Mouse (Mus musculus) limb, embryonic 13.5 days (tissue): ENCODE measurements around the gene Gm10959. TPM values are rescaled to one million over a fixed set of nuclear protein-coding genes. Genes with fewer than 3 reads are reported as not detected.
A peak's percentile ranks its signal among the peaks of the same experiment; 100 is the strongest.

Source experiments
- ATAC-seq: fragments of 200-750 bp; cut with Nextera tagmentation; 2 replicates; pipeline ENCODE4 v1.8.0; 2017; ENCODE audit warnings: low read depth, moderate number of reproducible peaks, moderate TSS enrichment; ENCODE audit not compliant: low FRiP score
- H3K27ac ChIP-seq: fragments of 300-500 bp; sonication (generic); 2 replicates; pipeline ENCODE4 v1.5.1; 2015; ENCODE audit warnings: inconsistent platforms, mild to moderate bottlenecking, moderate library complexity
- H3K27me3 ChIP-seq: fragments of 300-500 bp; sonication (generic); 2 replicates; pipeline ENCODE4 v1.6.1; 2015; ENCODE audit warnings: mild to moderate bottlenecking, inconsistent platforms
- H3K36me3 ChIP-seq: fragments of 300-500 bp; sonication (generic); 2 replicates; pipeline ENCODE4 v1.6.1; 2015; ENCODE audit warnings: inconsistent platforms, mild to moderate bottlenecking, moderate library complexity
- H3K4me1 ChIP-seq: fragments of 300-500 bp; sonication (generic); 2 replicates; pipeline ENCODE4 v1.6.1; 2015; ENCODE audit warnings: inconsistent platforms
- H3K4me2 ChIP-seq: fragments of 300-500 bp; sonication (generic); replicated peaks from 2 replicates; pipeline ENCODE4 v1.6.1; 2015; ENCODE audit warnings: inconsistent platforms, mild to moderate bottlenecking, moderate library complexity
- H3K4me3 ChIP-seq: fragments of 300-500 bp; sonication (generic); 2 replicates; pipeline ENCODE4 v1.5.1; 2015; ENCODE audit warnings: moderate library complexity, mild to moderate bottlenecking, inconsistent platforms
- H3K9ac ChIP-seq: fragments of 300-500 bp; sonication (generic); 2 replicates; pipeline ENCODE4 v1.6.1; 2015; ENCODE audit warnings: mild to moderate bottlenecking, inconsistent platforms
- H3K9me3 ChIP-seq: fragments of 300-500 bp; sonication (generic); 2 replicates; pipeline ENCODE4 v1.6.1; 2016; ENCODE audit warnings: inconsistent platforms
- WGBS: fragments of 180-500 bp; shearing (Covaris S2); methylation state at CpG from one replicate; pipeline ENCODE4 v1.1.7; 2015; 5-methylcytosine and 5-hydroxymethylcytosine counted together
- polyA plus RNA-seq: library from polyadenylated mRNA; unstranded; fragments of >200 nt; fragmentation: Nextera tagmentation; extraction: Ambion mirVana; gene quantifications from 2 replicates; pipeline ENCODE4 v1.2.1, GENCODE M21; 2015

Gm10959 gene
- polyA plus RNA-seq, 1 experiment from 2014 or later, result not detected

- H3K27ac ChIP-seq, result no peak overlapping the region
- no peak for ATAC-seq
- H3K36me3 ChIP-seq, result no peaks in the 10 kb centered on the region
- H3K9ac ChIP-seq, result no peak overlapping the region
- no peaks in the 10 kb centered on the region for H3K9me3 ChIP-seq
- no peak overlapping the region for H3K4me3 ChIP-seq
- H3K4me2 ChIP-seq, result no peak overlapping the region
- WGBS, result 63% methylated on average over 8 of the region's 8 CpGs
- no peaks in the 10 kb centered on the region for H3K27me3 ChIP-seq
- peaks cover 4% of the 10 kb centered on the region for H3K4me1 ChIP-seq
These were observed 1.6 kb upstream of the Gm10959 start for GRCm38 (mm10) chr3:122920572-122921435.

- WGBS, result 81% methylated on average over 2 of the region's 2 CpGs
- Histone ChIP-seq H3K36me3 (no peaks in the 10 kb centered on the region), H3K9me3 (no peaks in the 10 kb centered on the region), H3K4me1 (no peaks in the 10 kb centered on the region), H3K4me3 (no peak overlapping the region), H3K4me2 (no peak overlapping the region), H3K27ac (no peak overlapping the region), H3K9ac (no peak overlapping the region), H3K27me3 (no peaks in the 10 kb centered on the region)
- ATAC-seq, result no peak
These were observed 488 bp downstream of the Gm10959 start for GRCm38 (mm10) chr3:122918672-122919071.

- Histone ChIP-seq H3K4me3 (no peak overlapping the region), H3K27ac (no peak overlapping the region), H3K4me1 (no peaks in the 10 kb centered on the region), H3K27me3 (no peaks in the 10 kb centered on the region), H3K4me2 (no peak overlapping the region), H3K9me3 (no peaks in the 10 kb centered on the region), H3K36me3 (no peaks in the 10 kb centered on the region), H3K9ac (no peak overlapping the region)
- no peak for ATAC-seq
- 80% methylated on average over 6 of the region's 6 CpGs for WGBS
These were observed 2.9 kb downstream of the Gm10959 start for GRCm38 (mm10) chr3:122916191-122916680.

GRCm38 (mm10) chr3:122915493-122915892 is 3.7 kb downstream of the Gm10959 start:
- Histone ChIP-seq H3K4me3 (no peak overlapping the region), H3K27me3 (no peaks in the 10 kb centered on the region), H3K27ac (no peak overlapping the region), H3K4me1 (no peaks in the 10 kb centered on the region), H3K9ac (no peak overlapping the region), H3K4me2 (no peak overlapping the region), H3K9me3 (no peaks in the 10 kb centered on the region), H3K36me3 (no peaks in the 10 kb centered on the region)
- WGBS, result 83% methylated on average over 5 of the region's 5 CpGs
- no peak for ATAC-seq

GRCm38 (mm10) chr3:122907841-122908240 is 11.3 kb downstream of the Gm10959 start:
- Histone ChIP-seq H3K9ac (no peak overlapping the region), H3K27me3 (no peaks in the 10 kb centered on the region), H3K4me2 (no peak overlapping the region), H3K4me1 (no peaks in the 10 kb centered on the region), H3K9me3 (no peaks in the 10 kb centered on the region), H3K27ac (no peak overlapping the region), H3K4me3 (no peak overlapping the region), H3K36me3 (no peaks in the 10 kb centered on the region)
- no peak for ATAC-seq
- WGBS, result 88% methylated on average over 2 of the region's 2 CpGs

- 43% methylated on average over 12 of the region's 12 CpGs for WGBS
- H3K27ac ChIP-seq, result no peak overlapping the region
- peak; percentile 48; the same call in 1 of the 2 replicates for ATAC-seq
- no peak overlapping the region for H3K9ac ChIP-seq
- H3K36me3 ChIP-seq, result no peaks in the 10 kb centered on the region
- no peaks in the 10 kb centered on the region for H3K4me1 ChIP-seq
- no peaks in the 10 kb centered on the region for H3K27me3 ChIP-seq
- no peak overlapping the region for H3K4me3 ChIP-seq
- no peaks in the 10 kb centered on the region for H3K9me3 ChIP-seq
- no peak overlapping the region for H3K4me2 ChIP-seq
These were observed 15.3 kb downstream of the Gm10959 start for GRCm38 (mm10) chr3:122903746-122904433.

- H3K27me3 ChIP-seq, result no peaks in the 10 kb centered on the region
- no peak overlapping the region for H3K9ac ChIP-seq
- no peaks in the 10 kb centered on the region for H3K9me3 ChIP-seq
- H3K4me2 ChIP-seq, result no peak overlapping the region
- no peak for ATAC-seq
- no peak overlapping the region for H3K4me3 ChIP-seq
- no peaks in the 10 kb centered on the region for H3K36me3 ChIP-seq
- H3K27ac ChIP-seq, result no peak overlapping the region
- H3K4me1 ChIP-seq, result no peaks in the 10 kb centered on the region
- WGBS, result 58% methylated on average over 6 of the region's 6 CpGs
These were observed 20.9 kb downstream of the Gm10959 start for GRCm38 (mm10) chr3:122898254-122898653.

GRCm38 (mm10) chr3:122895189-122895731 is 23.9 kb downstream of the Gm10959 start:
- Histone ChIP-seq H3K9me3 (no peaks in the 10 kb centered on the region), H3K4me3 (no peak overlapping the region), H3K4me2 (no peak overlapping the region), H3K4me1 (no peaks in the 10 kb centered on the region), H3K36me3 (no peaks in the 10 kb centered on the region), H3K9ac (no peak overlapping the region), H3K27ac (no peak overlapping the region), H3K27me3 (no peaks in the 10 kb centered on the region)
- no peak for ATAC-seq
- WGBS, result 84% methylated on average over 11 of the region's 11 CpGs

- 93% methylated on average over 3 of the region's 3 CpGs for WGBS
- Histone ChIP-seq H3K9ac (no peak within 1 kb of the TSS), H3K27ac (no peak within 1 kb of the TSS), H3K27me3 (no peaks in the 10 kb centered on the region), H3K4me1 (no peaks in the 10 kb centered on the region), H3K4me2 (no peak within 1 kb of the TSS), H3K9me3 (no peaks in the 10 kb centered on the region), H3K36me3 (no peaks in the 10 kb centered on the region), H3K4me3 (no peak within 1 kb of the TSS)
- ATAC-seq, result no peak
These were observed 24.4 kb downstream of the Gm10959 start, which contains the start of gene Fabp2 for GRCm38 (mm10) chr3:122894772-122895171. TSS of gene Fabp2 (plus strand) at chr3:122895072.

GRCm38 (mm10) chr3:122888371-122888819 is 30.8 kb downstream of the Gm10959 start:
- 86% methylated on average over 5 of the region's 5 CpGs for WGBS
- H3K4me1 ChIP-seq, result no peaks in the 10 kb centered on the region
- no peak overlapping the region for H3K27ac ChIP-seq
- H3K27me3 ChIP-seq, result no peaks in the 10 kb centered on the region
- no peak overlapping the region for H3K4me2 ChIP-seq
- H3K36me3 ChIP-seq, result no peaks in the 10 kb centered on the region
- no peak overlapping the region for H3K9ac ChIP-seq
- no peak overlapping the region for H3K4me3 ChIP-seq
- no peak for ATAC-seq
- H3K9me3 ChIP-seq, result no peaks in the 10 kb centered on the region

GRCm38 (mm10) chr3:122887505-122888301 is 31.5 kb downstream of the Gm10959 start:
- H3K4me3 ChIP-seq, result no peak overlapping the region
- WGBS, result 67% methylated on average over 4 of the region's 4 CpGs
- no peaks in the 10 kb centered on the region for H3K27me3 ChIP-seq
- H3K4me2 ChIP-seq, result no peak overlapping the region
- no peaks in the 10 kb centered on the region for H3K36me3 ChIP-seq
- H3K27ac ChIP-seq, result no peak overlapping the region
- no peak overlapping the region for H3K9ac ChIP-seq
- H3K4me1 ChIP-seq, result no peaks in the 10 kb centered on the region
- ATAC-seq, result no peak
- no peaks in the 10 kb centered on the region for H3K9me3 ChIP-seq
